Mouse (Mus musculus) cerebellum, adult 2 months (tissue): Measurements from ENCODE around the gene Akt1s1. TPM values are rescaled to one million over a fixed set of nuclear protein-coding genes. Genes with fewer than 3 reads are reported as not detected.
A peak's percentile ranks its signal among the peaks of the same experiment; 100 is the strongest.

Experiments used
- DNase-seq, 2 experiments: peaks; one replicate each; pipeline ENCODE4 v3.0.0; 2021
- H3K27ac ChIP-seq: fragments of 200-500 bp; 2 replicates; pipeline ENCODE4 v1.5.1; 2012; ENCODE audit warnings: low read length, control low read depth, inconsistent platforms; ENCODE audit not compliant: insufficient read depth
- H3K27me3 ChIP-seq: fragments of 200-500 bp; 2 replicates; pipeline ENCODE4 v1.6.1; 2012; ENCODE audit warnings: inconsistent platforms, mild to moderate bottlenecking, low read length, moderate library complexity; ENCODE audit not compliant: control insufficient read depth, insufficient read depth
- H3K4me1 ChIP-seq: fragments of 200-500 bp; 2 replicates; pipeline ENCODE4 v1.6.1; 2011; ENCODE audit warnings: low read length; ENCODE audit not compliant: control insufficient read depth, insufficient read depth
- H3K4me3 ChIP-seq: fragments of 200-500 bp; replicated peaks from 2 replicates; pipeline ENCODE3; 2011; ENCODE audit warnings: mild to moderate bottlenecking, low read depth, low read length, control low read depth; ENCODE audit not compliant: insufficient read depth
- CTCF ChIP-seq: fragments of 200-500 bp; IDR thresholded peaks from 2 replicates; pipeline ENCODE4 v1.5.1; 2011; ENCODE audit warnings: low read depth, mild to moderate bottlenecking, control low read depth, low read length, moderate library complexity, borderline replicate concordance; ENCODE audit not compliant: insufficient read depth
- POLR2A ChIP-seq: fragments of 200-500 bp; IDR thresholded peaks from 2 replicates; pipeline ENCODE4 v1.6.1; 2011; ENCODE audit warnings: low read length, control low read depth, borderline replicate concordance; ENCODE audit not compliant: insufficient read depth
- WGBS: fragments of 180-500 bp; shearing (Covaris S2); methylation state at CpG from one replicate; pipeline ENCODE4 v1.1.7; 2018; 5-methylcytosine and 5-hydroxymethylcytosine counted together
- polyA plus RNA-seq: library from polyadenylated mRNA; depleted of rRNA; stranded (reverse); fragments of >200 nt; gene quantifications from 2 replicates; pipeline ENCODE4 v1.2.3, GENCODE M21; 2012; rRNA removed

The Akt1s1 gene
- polyA plus RNA-seq, 1 experiment: 83.6 TPM

GRCm38 (mm10) chr7:44895593-44896434 is 47.0 kb downstream of the Akt1s1 start, which contains the start of gene Fuz:
Gene Fuz, plus strand, starts transcription at chr7:44896079.
- Histone ChIP-seq H3K27me3 (no peaks in the 10 kb centered on the region), H3K27ac (peak within 1 kb of the TSS; percentile 14; the same call in 1 of the 2 replicates), H3K4me1 (peaks cover 18% of the 10 kb centered on the region), H3K4me3 (peak within 1 kb of the TSS; percentile 66)
- TF ChIP-seq CTCF: peak; percentile 63; the same call in 1 of the 2 replicates
- peak; percentile 50; the same call in 1 of the 2 replicates for TF ChIP-seq POLR2A
- WGBS: under 1% methylated on average over 34 of the region's 34 CpGs
- peak; percentile 91 to 94 for DNase-seq

- 12% methylated on average over 10 of the region's 10 CpGs for WGBS
- TF ChIP-seq CTCF: no peak
- no peak for TF ChIP-seq POLR2A
- H3K4me3 ChIP-seq: peak overlapping the region; percentile 66
- peaks cover 13% of the 10 kb centered on the region for H3K4me1 ChIP-seq
- no peaks in the 10 kb centered on the region for H3K27me3 ChIP-seq
- DNase-seq: peak in 1 of 2 experiments; percentile 33
- peak overlapping the region; percentile 14; the same call in 1 of the 2 replicates for H3K27ac ChIP-seq
These were observed 47.7 kb downstream of the Akt1s1 start for GRCm38 (mm10) chr7:44896499-44896898.

GRCm38 (mm10) chr7:44898607-44899006 is 49.8 kb downstream of the Akt1s1 start:
- Histone ChIP-seq H3K27me3 (no peaks in the 10 kb centered on the region), H3K4me3 (no peak overlapping the region), H3K4me1 (peaks cover 13% of the 10 kb centered on the region), H3K27ac (no peak overlapping the region)
- DNase-seq: peak; percentile 41 to 45
- 28% methylated on average over 19 of the region's 19 CpGs for WGBS
- TF ChIP-seq POLR2A (no peak), CTCF (peak; percentile 39; the same call in 1 of the 2 replicates)

- H3K4me1 ChIP-seq: peaks cover 10% of the 10 kb centered on the region
- no peak overlapping the region for H3K4me3 ChIP-seq
- no peak for TF ChIP-seq CTCF
- TF ChIP-seq POLR2A: no peak
- 80% methylated on average over 11 of the region's 11 CpGs for WGBS
- no peak overlapping the region; the same call in 1 of the 2 replicates for H3K27ac ChIP-seq
- DNase-seq: no peak
- H3K27me3 ChIP-seq: no peaks in the 10 kb centered on the region
These were observed 51.8 kb downstream of the Akt1s1 start for GRCm38 (mm10) chr7:44900632-44901031.

- WGBS: 29% methylated on average over 21 of the region's 21 CpGs
- H3K27ac ChIP-seq: no peak overlapping the region; the same call in 1 of the 2 replicates
- H3K4me1 ChIP-seq: peaks cover 10% of the 10 kb centered on the region
- H3K27me3 ChIP-seq: no peaks in the 10 kb centered on the region
- no peak overlapping the region for H3K4me3 ChIP-seq
- DNase-seq: no peak
- no peak for TF ChIP-seq POLR2A
- no peak for TF ChIP-seq CTCF
These were observed 52.5 kb downstream of the Akt1s1 start for GRCm38 (mm10) chr7:44901230-44901722.

Other genes starting within 250 kb of the Akt1s1 start
- gene Myh14, start 178.1 kb upstream of the Akt1s1 start, polyA plus RNA-seq: 54.9 and 56.2 TPM in 2 replicates
- gene Izumo2, start 140.2 kb upstream of the Akt1s1 start, polyA plus RNA-seq: not detected in 2 replicates
- gene Vrk3, start 100.6 kb upstream of the Akt1s1 start, polyA plus RNA-seq: 37.4 and 39.1 TPM in 2 replicates
- gene Zfp473, start 97.9 kb upstream of the Akt1s1 start, polyA plus RNA-seq: 0.71 and 0.79 TPM in 2 replicates
- 28.9 and 29.4 TPM in 2 replicates for gene Nup62, start 32.9 kb upstream of the Akt1s1 start, polyA plus RNA-seq
- 1.4 and 1.9 TPM in 2 replicates for gene Il4i1, start 32.6 kb upstream of the Akt1s1 start, polyA plus RNA-seq
- 19.6 and 23.8 TPM in 2 replicates for gene Atf5, start 32.3 kb upstream of the Akt1s1 start, polyA plus RNA-seq
- gene Tbc1d17, start 88 bp downstream of the Akt1s1 start, polyA plus RNA-seq: 119 and 123 TPM in 2 replicates
- gene Pnkp, start 8.1 kb downstream of the Akt1s1 start, polyA plus RNA-seq: 38.3 and 46.7 TPM in 2 replicates
- gene Ptov1, start 20.8 kb downstream of the Akt1s1 start, polyA plus RNA-seq: 355 and 364 TPM in 2 replicates
- gene Med25, start 43.7 kb downstream of the Akt1s1 start, polyA plus RNA-seq: 105 and 117 TPM in 2 replicates
- gene Fuz, start 47.1 kb downstream of the Akt1s1 start, polyA plus RNA-seq: 29.0 and 31.9 TPM in 2 replicates
- gene Ap2a1, start 80.5 kb downstream of the Akt1s1 start, polyA plus RNA-seq: 216 and 229 TPM in 2 replicates
- 0.16 and 0.40 TPM in 2 replicates for gene Tsks, start 94.2 kb downstream of the Akt1s1 start, polyA plus RNA-seq
- gene Cpt1c, start 125.9 kb downstream of the Akt1s1 start, polyA plus RNA-seq: 129 and 137 TPM in 2 replicates
- 225 and 227 TPM in 2 replicates for gene Prmt1, start 137.6 kb downstream of the Akt1s1 start, polyA plus RNA-seq
- 126 and 130 TPM in 2 replicates for gene Irf3, start 148.7 kb downstream of the Akt1s1 start, polyA plus RNA-seq
- 6.0 and 6.4 TPM in 2 replicates for gene Bcl2l12, start 149.7 kb downstream of the Akt1s1 start, polyA plus RNA-seq
- gene Scaf1, start 167.4 kb downstream of the Akt1s1 start, polyA plus RNA-seq: 115 and 120 TPM in 2 replicates
- gene Rras, start 169.0 kb downstream of the Akt1s1 start, polyA plus RNA-seq: 29.7 and 29.9 TPM in 2 replicates
- 22.6 and 23.3 TPM in 2 replicates for gene Prr12, start 203.9 kb downstream of the Akt1s1 start, polyA plus RNA-seq
- gene Nosip, start 213.4 kb downstream of the Akt1s1 start, polyA plus RNA-seq: 106 and 112 TPM in 2 replicates
- gene Prrg2, start 213.7 kb downstream of the Akt1s1 start, polyA plus RNA-seq: 23.3 and 23.7 TPM in 2 replicates
- gene Rcn3, start 243.2 kb downstream of the Akt1s1 start, polyA plus RNA-seq: 7.6 and 8.6 TPM in 2 replicates